Mouse (Mus musculus) MN1 (cell line): ENCODE results near the gene BC030867.
A peak's percentile ranks its signal among the peaks of the same experiment; 100 is the strongest.

Experiments used
- DNase-seq: peaks from one replicate; pipeline ENCODE4 v3.0.0-alpha.2; 2016; ENCODE audit warnings: low spot score

The BC030867 gene

GRCm38 (mm10) chr11:102221243-102221953, 27.3 kb upstream of the BC030867 start:
- no peak for DNase-seq

- no peak for DNase-seq
Observed at GRCm38 (mm10) chr11:102221954-102222351, 26.7 kb upstream of the BC030867 start.

DNA sequence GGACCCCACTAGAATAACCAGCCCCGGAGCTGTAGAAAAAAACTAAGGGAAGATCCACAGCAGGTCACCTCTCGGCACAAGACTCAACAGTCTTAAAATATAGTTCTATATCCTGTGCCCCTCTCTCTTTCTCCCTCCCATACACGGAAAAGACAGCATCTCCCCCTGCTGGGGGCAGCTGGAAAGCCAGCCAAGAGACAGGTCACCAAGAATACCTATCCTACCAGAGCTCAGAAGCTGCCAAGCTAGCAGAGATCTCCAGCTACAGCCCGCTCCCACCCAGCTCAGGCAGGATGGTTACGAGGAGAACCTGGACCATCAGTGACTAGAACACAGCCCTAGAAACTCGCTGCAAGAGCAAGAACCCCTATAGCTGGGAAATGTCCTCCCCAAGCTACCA, 25.5 kb upstream of the BC030867 start:
- peak; percentile 77 for DNase-seq

DNA sequence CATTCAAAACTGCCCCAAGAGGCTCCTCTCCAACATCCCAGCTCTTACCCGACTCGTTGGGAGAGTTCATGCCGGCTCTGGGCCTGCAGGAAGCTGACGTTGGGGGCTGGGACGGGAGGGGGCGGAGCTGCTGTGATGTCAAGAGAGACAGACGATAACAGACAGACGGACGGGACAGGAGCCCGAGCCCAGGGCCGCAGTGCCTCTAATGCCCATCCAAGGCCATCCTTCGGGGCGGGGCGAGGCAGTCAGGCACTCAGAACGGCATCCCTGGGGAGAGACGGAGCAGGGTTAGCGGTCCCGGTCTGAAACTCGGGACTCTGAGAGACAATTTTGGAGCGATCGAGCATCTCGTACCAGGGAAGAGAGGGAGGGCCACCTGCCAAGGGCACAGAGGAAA, 24.0 kb upstream of the BC030867 start:
- DNase-seq: peak; percentile 56

GRCm38 (mm10) chr11:102225221-102225620, 23.5 kb upstream of the BC030867 start:
- no peak for DNase-seq

DNA sequence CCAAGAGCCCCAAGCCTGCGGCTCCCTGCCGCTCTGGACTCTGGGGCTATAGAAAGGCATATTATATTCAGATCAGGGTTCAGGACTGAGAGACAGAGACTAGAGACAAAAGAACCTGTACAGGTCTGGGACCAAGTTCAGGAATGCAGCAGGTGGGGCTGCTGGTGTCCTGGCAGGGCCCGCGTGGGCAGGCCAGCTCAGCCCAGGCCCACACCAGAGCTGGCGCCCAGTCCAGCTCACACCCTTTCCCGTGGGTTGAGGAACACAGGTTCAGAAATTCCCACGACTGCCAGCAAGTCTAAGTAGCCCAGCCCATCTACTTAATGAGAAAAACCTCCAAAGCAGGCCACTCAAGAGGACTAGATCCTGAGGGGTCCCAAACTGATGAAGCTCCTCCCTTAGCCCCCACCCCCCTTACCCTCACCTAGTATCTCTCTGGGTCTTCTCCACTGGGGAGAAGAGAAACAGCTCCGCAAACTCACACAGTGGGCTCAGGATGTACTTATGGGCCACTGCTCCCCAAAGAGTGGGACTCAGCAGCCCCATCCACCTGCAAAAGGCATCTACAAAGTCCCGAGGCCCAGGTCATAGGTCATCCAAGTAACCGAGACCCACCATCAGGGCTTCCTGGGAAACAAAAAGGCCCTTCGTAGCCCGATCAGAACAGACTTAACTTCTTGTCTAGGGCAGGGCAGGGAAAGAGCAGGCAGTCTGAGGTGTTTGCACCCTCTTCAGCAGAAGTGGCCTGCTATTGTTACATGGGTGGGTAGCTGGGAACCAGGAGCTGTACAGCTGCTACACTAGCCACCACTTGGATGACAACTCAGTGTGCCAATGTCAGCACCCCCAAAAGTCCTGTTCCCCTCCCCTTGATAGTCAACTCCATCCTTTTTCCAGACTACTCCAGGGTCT, 22.4 kb upstream of the BC030867 start:
- no peak for DNase-seq

GRCm38 (mm10) chr11:102227270-102228190, 21.2 kb upstream of the BC030867 start:
- DNase-seq: peak; percentile 37

GRCm38 (mm10) chr11:102228191-102228545, 20.5 kb upstream of the BC030867 start:
- DNase-seq: peak; percentile 35

- no peak for DNase-seq
Observed at GRCm38 (mm10) chr11:102228646-102229268, 19.9 kb upstream of the BC030867 start.

DNA sequence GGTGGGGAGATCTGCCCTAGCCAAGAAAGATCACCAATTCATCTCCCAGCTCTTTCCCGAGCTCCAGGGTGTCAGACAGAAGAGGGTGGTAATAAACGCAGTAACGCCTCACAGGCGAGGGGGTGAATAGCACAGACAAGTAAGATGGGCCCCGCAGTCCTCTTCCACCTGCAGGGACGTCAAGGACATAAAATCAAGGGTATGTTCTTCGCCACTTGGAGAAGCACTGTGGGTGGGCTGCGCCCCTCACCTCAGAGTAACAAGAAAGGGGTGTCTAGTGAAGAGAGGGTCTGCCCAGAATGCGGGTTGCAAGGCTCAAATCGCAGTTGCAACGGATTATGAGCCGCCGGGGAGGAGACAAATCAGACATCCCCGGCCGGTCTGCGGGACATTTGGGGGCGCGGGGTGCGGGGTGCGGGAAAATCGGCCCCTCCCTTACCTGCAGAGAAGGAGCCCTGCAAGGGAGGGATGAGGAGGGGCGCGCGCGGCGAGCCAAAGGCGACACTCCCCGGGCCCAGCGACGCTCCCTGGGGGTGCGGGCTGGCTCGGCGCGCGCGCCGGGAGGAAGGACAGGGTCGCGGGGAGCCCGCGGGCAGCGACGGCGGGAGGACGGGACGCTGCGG, 19.2 kb upstream of the BC030867 start:
- peak; percentile 58 for DNase-seq

DNA sequence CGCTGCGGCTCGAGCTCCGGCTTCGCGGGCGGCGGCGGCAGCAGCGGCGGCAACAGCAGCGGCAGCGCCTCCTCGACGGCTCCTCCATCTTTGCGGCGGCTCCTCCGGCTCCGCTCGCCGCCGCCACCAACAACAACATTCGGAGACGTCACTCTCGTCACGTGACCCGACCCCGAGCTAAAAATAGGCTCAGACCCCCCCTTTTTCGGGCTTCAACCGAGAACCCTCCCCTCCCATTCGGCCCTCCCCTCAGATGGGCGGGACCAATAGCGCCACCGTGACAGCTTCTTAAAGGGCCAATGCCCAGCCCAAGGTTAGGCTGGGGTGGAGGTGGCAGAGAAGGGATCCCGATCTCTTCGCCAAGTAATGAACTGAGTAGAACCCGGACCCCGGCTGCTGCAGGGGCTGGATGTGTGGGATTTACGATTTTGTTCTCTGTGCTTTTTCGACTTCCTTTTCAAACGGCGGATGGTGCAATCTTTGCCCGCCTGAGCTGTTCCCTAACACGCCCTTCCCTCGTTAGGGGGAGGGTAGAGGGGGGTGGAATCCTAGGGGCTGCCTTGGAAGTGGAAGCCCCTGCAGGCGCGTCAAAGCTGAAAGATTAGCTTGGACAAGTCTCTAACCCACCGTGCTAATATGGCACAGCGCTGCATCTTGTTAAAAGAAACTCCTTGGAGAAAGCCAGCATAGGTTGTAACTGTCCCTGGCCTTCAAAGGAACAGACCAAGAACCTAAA, 18.5 kb upstream of the BC030867 start, which contains the start of gene Hdac5:
Gene Hdac5, minus strand, starts transcription at position 161 of the 736 bp plus-strand sequence.
- DNase-seq: peak; percentile 97

DNA sequence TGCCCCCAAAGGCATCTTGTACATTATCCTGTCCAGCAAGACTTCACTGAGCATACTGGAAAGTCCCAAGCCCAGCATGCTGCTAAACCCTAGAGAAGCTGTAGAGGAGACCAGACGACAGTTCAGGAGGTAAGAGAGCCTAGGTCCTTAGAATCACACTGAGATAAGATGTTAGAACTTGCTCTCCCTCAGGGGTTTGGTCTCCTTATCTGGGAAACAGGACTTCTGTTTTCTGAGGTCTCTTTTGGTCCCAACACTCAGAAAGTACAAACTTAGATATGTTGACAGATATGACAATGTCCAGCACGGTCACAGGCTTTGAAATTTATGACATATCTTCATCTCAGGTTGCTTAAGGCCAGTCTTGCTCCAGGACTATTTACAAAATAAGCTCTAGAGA, 12.7 kb upstream of the BC030867 start:
- DNase-seq: no peak

- DNase-seq: no peak
Observed at GRCm38 (mm10) chr11:102240636-102241035, 8.0 kb upstream of the BC030867 start.

DNA sequence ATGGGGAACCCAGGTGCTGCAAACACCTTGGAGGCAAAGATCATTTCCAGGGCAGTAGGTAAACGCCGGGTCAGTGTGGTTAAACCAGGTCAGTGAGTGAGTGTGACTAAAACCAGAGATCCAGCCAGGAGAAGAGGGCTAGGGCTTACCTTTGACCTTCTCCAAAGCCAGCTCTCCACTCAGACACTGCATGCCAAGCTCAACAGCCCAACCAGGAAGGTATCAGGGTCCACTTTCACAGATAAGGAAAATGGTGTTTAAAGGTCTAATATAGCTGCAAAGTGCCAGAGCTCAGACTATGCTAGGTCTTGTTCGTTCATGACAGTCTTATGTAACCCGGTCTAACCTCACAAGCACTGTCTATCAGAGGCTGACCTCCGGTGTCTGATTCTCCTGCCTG, 7.4 kb upstream of the BC030867 start:
- DNase-seq: no peak

DNA sequence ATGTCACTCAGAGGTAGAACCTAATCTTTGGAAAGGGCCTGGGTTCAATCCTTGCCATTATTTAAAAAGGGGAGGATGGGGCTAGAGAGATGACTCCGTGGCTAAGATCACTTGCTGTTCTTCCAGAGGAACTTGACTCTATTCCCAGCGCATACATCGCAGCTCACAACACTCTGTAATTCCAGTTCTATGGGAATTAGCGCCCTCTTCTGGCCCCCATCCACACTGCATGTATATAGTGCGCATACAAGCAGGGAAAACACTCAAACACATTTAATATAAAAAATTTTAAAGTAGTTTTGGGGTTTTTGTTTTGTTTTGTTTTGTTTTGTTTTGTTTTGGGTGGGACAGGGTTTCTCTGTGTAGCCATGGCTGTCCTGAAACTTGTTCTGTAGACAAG, 6.8 kb upstream of the BC030867 start:
- DNase-seq: no peak

DNA sequence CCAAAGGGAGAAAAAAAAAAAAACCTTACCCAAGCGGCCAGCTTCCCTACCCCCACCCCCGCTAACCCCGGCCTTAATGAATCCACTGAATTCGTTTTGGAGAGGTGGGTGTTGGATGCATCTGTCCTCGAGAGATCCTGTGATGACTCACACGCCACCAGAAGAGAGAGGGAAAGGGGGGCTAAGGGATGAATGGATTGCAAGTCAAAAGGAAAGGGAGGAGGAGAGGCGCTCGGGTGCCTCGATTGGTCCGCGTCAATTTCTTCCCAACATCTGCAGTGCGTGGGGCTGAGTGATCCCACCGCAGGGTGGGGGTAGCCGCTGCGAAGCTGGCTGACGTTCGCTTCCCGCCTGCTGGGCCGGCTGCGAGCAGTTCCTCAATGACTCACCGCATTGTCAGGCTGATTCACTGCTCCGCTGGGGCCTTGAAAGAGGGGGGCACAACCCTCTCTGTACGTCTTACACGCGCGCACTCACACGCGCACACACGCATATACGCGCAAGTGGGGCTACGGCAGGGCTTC, 3.7 kb upstream of the BC030867 start:
- DNase-seq: peak; percentile 89

- DNase-seq: no peak
Observed at GRCm38 (mm10) chr11:102245581-102246272, 3.0 kb upstream of the BC030867 start.

DNA sequence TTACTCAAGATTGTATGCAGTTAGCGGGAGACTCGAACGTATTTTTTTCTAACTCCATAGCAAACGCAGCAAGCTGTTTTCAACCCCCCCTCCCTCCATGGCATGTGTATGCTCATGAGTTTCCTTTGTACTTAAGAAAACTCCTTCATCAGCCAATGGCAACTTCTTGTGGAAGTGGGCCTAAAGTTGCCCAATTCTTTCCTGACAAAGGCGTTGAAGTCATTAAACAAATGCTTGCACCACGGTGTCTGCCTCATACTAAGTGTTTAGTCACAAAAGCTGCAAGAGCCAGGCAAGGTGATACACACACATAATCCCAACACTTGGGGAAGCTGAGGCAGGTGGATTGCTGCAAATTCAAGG, 2.4 kb upstream of the BC030867 start:
- no peak for DNase-seq

DNA sequence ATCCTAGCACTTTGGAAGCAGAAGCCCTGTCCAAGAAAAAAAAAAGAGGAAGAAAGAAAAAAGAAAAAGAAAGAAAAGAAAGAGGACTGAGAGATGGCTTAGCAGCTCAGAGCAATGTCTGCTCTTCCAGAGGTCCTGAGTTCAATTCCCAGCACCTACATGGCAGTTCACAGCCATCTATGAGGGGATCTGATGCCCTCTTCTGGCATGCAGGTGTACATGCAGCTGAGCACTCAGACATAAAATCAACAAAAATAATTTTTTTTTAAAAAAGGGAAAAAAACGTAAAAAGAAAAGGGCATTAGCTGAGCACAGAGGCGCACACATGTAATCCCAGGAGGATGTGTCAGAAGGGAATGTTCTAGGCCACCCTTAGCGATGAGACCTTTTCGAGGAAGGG, 1.8 kb upstream of the BC030867 start:
- no peak for DNase-seq
